Mouse (Mus musculus) hindbrain, embryonic 14.5 days (tissue): ENCODE measurements around the gene Nav1. TPM values are rescaled to one million over a fixed set of nuclear protein-coding genes. Genes with fewer than 3 reads are reported as not detected.
A peak's percentile ranks its signal among the peaks of the same experiment; 100 is the strongest.

Source experiments
- ATAC-seq: fragments of 200-750 bp; cut with Nextera tagmentation; 2 replicates; pipeline ENCODE4 v1.8.0; 2017; ENCODE audit warnings: moderate number of reproducible peaks, mild to moderate bottlenecking, moderate TSS enrichment, moderate library complexity; ENCODE audit not compliant: low FRiP score
- DNase-seq: peaks from one replicate; pipeline ENCODE4 v3.0.0-alpha.2; 2015; ENCODE audit warnings: low spot score
- H3K27ac ChIP-seq: fragments of 300-500 bp; sonication (generic); 2 replicates; pipeline ENCODE4 v1.5.1; 2014; ENCODE audit warnings: mild to moderate bottlenecking, moderate library complexity
- H3K27me3 ChIP-seq: fragments of 300-500 bp; sonication (generic); 2 replicates; pipeline ENCODE4 v1.6.1; 2014; ENCODE audit warnings: mild to moderate bottlenecking, low read length, mixed read lengths; ENCODE audit not compliant: control insufficient read depth, insufficient read depth
- H3K36me3 ChIP-seq: fragments of 300-500 bp; sonication (generic); replicated peaks from 2 replicates; pipeline ENCODE4 v1.6.1; 2014; ENCODE audit not compliant: control insufficient read depth, insufficient read depth
- H3K4me1 ChIP-seq: fragments of 300-500 bp; sonication (generic); replicated peaks from 2 replicates; pipeline ENCODE4 v1.6.1; 2014; ENCODE audit warnings: antibody characterized with exemption, low read length, mixed read lengths; ENCODE audit not compliant: control insufficient read depth, insufficient read depth
- H3K4me2 ChIP-seq: fragments of 300-500 bp; sonication (generic); replicated peaks from 2 replicates; pipeline ENCODE4 v1.6.1; 2014; ENCODE audit warnings: mild to moderate bottlenecking, moderate library complexity
- H3K4me3 ChIP-seq: fragments of 300-500 bp; sonication (generic); replicated peaks from 2 replicates; pipeline ENCODE4 v1.5.1; 2014; ENCODE audit warnings: mild to moderate bottlenecking, low read length
- H3K9ac ChIP-seq: fragments of 300-500 bp; sonication (generic); 2 replicates; pipeline ENCODE4 v1.6.1; 2014
- H3K9me3 ChIP-seq: fragments of 300-500 bp; sonication (generic); 2 replicates; pipeline ENCODE4 v1.6.1; 2016; ENCODE audit warnings: low read length; ENCODE audit not compliant: control insufficient read depth
- whole genome bisulfite sequencing: fragments of 180-500 bp; shearing (Covaris S2); extraction: QIAGEN DNeasy Blood & Tissue Kit; methylation state at CpG from one replicate; pipeline ENCODE4 v1.1.7; 2014; 5-methylcytosine and 5-hydroxymethylcytosine counted together
- polyA plus RNA-seq: library from polyadenylated mRNA; unstranded; fragments of >200 nt; fragmentation: Nextera tagmentation; extraction: Ambion mirVana; gene quantifications from 2 replicates; pipeline ENCODE4 v1.2.1, GENCODE M21; 2014

Nav1 gene
- polyA plus RNA-seq, 1 experiment from 2014 or later, result 60.2 TPM

GRCm38 (mm10) chr1:135635323-135636064 lies 28.4 kb upstream of the Nav1 start:
- Histone ChIP-seq H3K4me3 (no peak overlapping the region), H3K9me3 (no peaks in the 10 kb centered on the region), H3K36me3 (no peaks in the 10 kb centered on the region), H3K27me3 (no peaks in the 10 kb centered on the region), H3K27ac (0 out of 2 replicates have a peak overlapping the region, but pooled peaks have one; percentile 9), H3K4me1 (peaks cover 20% of the 10 kb centered on the region; the same call in 1 of the 2 replicates), H3K9ac (no peak overlapping the region), H3K4me2 (no peak overlapping the region)
- 0 out of 2 replicates have a peak, but pooled peaks have one; percentile 6 for ATAC-seq
- WGBS, result 66% methylated on average over 11 of the region's 11 CpGs
- DNase-seq, result no peak

GRCm38 (mm10) chr1:135634791-135635190 lies 27.7 kb upstream of the Nav1 start:
- no peak overlapping the region for H3K4me2 ChIP-seq
- DNase-seq (no peak), ATAC-seq (no peak)
- 40% methylated on average over 6 of the region's 6 CpGs for WGBS
- peaks cover 20% of the 10 kb centered on the region; the same call in 1 of the 2 replicates for H3K4me1 ChIP-seq
- H3K9me3 ChIP-seq, result no peaks in the 10 kb centered on the region
- no peak overlapping the region for H3K4me3 ChIP-seq
- no peak overlapping the region for H3K9ac ChIP-seq
- H3K27me3 ChIP-seq, result no peaks in the 10 kb centered on the region
- H3K27ac ChIP-seq, result no peak overlapping the region
- no peaks in the 10 kb centered on the region for H3K36me3 ChIP-seq

GRCm38 (mm10) chr1:135633884-135634283 lies 26.8 kb upstream of the Nav1 start:
- WGBS, result 83% methylated on average over 2 of the region's 2 CpGs
- ATAC-seq, result no peak

GRCm38 (mm10) chr1:135633478-135633877 lies 26.4 kb upstream of the Nav1 start:
- Histone ChIP-seq H3K9me3 (no peaks in the 10 kb centered on the region), H3K4me1 (peaks cover 20% of the 10 kb centered on the region; the same call in 1 of the 2 replicates), H3K4me3 (no peak overlapping the region), H3K36me3 (no peaks in the 10 kb centered on the region), H3K27ac (no peak overlapping the region), H3K27me3 (no peaks in the 10 kb centered on the region), H3K9ac (no peak overlapping the region), H3K4me2 (no peak overlapping the region)
- 89% methylated on average over 4 of the region's 4 CpGs for WGBS
- DNase-seq, result no peak
- ATAC-seq, result no peak

More at GRCm38 (mm10) chr1:135633884-135634283, 26.8 kb upstream of the Nav1 start:
- Histone ChIP-seq H3K4me1 (peaks cover 20% of the 10 kb centered on the region; the same call in 1 of the 2 replicates), H3K27ac (no peak overlapping the region), H3K9me3 (no peaks in the 10 kb centered on the region), H3K36me3 (no peaks in the 10 kb centered on the region), H3K4me2 (no peak overlapping the region), H3K9ac (no peak overlapping the region), H3K27me3 (no peaks in the 10 kb centered on the region), H3K4me3 (no peak overlapping the region)
- no peak for DNase-seq

- Histone ChIP-seq H3K9ac (no peak overlapping the region), H3K4me1 (peaks cover 15% of the 10 kb centered on the region; the same call in 1 of the 2 replicates), H3K36me3 (no peaks in the 10 kb centered on the region), H3K27ac (no peak overlapping the region), H3K9me3 (no peaks in the 10 kb centered on the region), H3K27me3 (no peaks in the 10 kb centered on the region), H3K4me3 (no peak overlapping the region), H3K4me2 (no peak overlapping the region)
- 78% methylated on average over 1 of the region's 1 CpGs for WGBS
- ATAC-seq, result no peak
- no peak for DNase-seq
Measured at GRCm38 (mm10) chr1:135632199-135632598, 25.1 kb upstream of the Nav1 start.

- H3K4me2 ChIP-seq, result no peak overlapping the region
- no peak overlapping the region for H3K9ac ChIP-seq
- H3K27ac ChIP-seq, result 0 out of 2 replicates have a peak overlapping the region, but pooled peaks have one; percentile 5
- H3K9me3 ChIP-seq, result no peaks in the 10 kb centered on the region
- WGBS, result 74% methylated on average over 8 of the region's 8 CpGs
- H3K36me3 ChIP-seq, result no peaks in the 10 kb centered on the region
- no peak for ATAC-seq
- peaks cover 15% of the 10 kb centered on the region; the same call in 1 of the 2 replicates for H3K4me1 ChIP-seq
- DNase-seq, result no peak
- no peak overlapping the region for H3K4me3 ChIP-seq
- H3K27me3 ChIP-seq, result no peaks in the 10 kb centered on the region
Measured at GRCm38 (mm10) chr1:135631515-135631914, 24.4 kb upstream of the Nav1 start.

GRCm38 (mm10) chr1:135629846-135630245 lies 22.8 kb upstream of the Nav1 start:
- Histone ChIP-seq H3K27ac (no peak overlapping the region), H3K4me1 (0 out of 2 replicates have a peak, but pooled peaks cover under 1% of the 10 kb centered on the region), H3K9ac (no peak overlapping the region), H3K27me3 (no peaks in the 10 kb centered on the region), H3K9me3 (no peaks in the 10 kb centered on the region), H3K4me3 (no peak overlapping the region), H3K4me2 (no peak overlapping the region), H3K36me3 (no peaks in the 10 kb centered on the region)
- 78% methylated on average over 5 of the region's 5 CpGs for WGBS
- DNase-seq (no peak), ATAC-seq (no peak)

- H3K9ac ChIP-seq, result no peak overlapping the region
- 84% methylated on average over 6 of the region's 6 CpGs for WGBS
- DNase-seq (no peak), ATAC-seq (no peak)
- H3K9me3 ChIP-seq, result no peaks in the 10 kb centered on the region
- H3K4me1 ChIP-seq, result no peaks in the 10 kb centered on the region; the same call in 1 of the 2 replicates
- H3K36me3 ChIP-seq, result no peaks in the 10 kb centered on the region
- no peak overlapping the region for H3K4me3 ChIP-seq
- no peak overlapping the region for H3K4me2 ChIP-seq
- no peak overlapping the region for H3K27ac ChIP-seq
- no peaks in the 10 kb centered on the region for H3K27me3 ChIP-seq
Measured at GRCm38 (mm10) chr1:135626218-135626617, 19.1 kb upstream of the Nav1 start.

- H3K27ac ChIP-seq, result no peak overlapping the region
- H3K4me3 ChIP-seq, result no peak overlapping the region
- no peaks in the 10 kb centered on the region for H3K36me3 ChIP-seq
- H3K4me2 ChIP-seq, result no peak overlapping the region
- no peak for DNase-seq
- no peaks in the 10 kb centered on the region for H3K27me3 ChIP-seq
- H3K9ac ChIP-seq, result no peak overlapping the region
- WGBS, result 59% methylated on average over 3 of the region's 3 CpGs
- no peaks in the 10 kb centered on the region for H3K9me3 ChIP-seq
- ATAC-seq, result no peak
- no peaks in the 10 kb centered on the region; the same call in 1 of the 2 replicates for H3K4me1 ChIP-seq
Measured at GRCm38 (mm10) chr1:135625741-135626140, 18.6 kb upstream of the Nav1 start.
